Mouse (Mus musculus) cerebellum, adult (tissue): Measurements from ENCODE around the gene Lpcat1.

Source experiments
- ATAC-seq: cut with Nextera tagmentation; 2 replicates; pipeline ENCODE4 v1.9.2; 2017; ENCODE audit warnings: mild to moderate bottlenecking, moderate library complexity, mixed read lengths; ENCODE audit not compliant: insufficient number of reproducible peaks, low FRiP score, low TSS enrichment

Gene Lpcat1

GRCm38 (mm10) chr13:73512776-73513673, 46.0 kb downstream of the Lpcat1 start:
- peak; percentile 63 for ATAC-seq

GRCm38 (mm10) chr13:73516886-73517285, 49.9 kb downstream of the Lpcat1 start:
- no peak for ATAC-seq

- ATAC-seq: no peak
Measured at GRCm38 (mm10) chr13:73533716-73534115, 66.7 kb downstream of the Lpcat1 start.

- no peak for ATAC-seq
Measured at GRCm38 (mm10) chr13:73535287-73535686, 68.3 kb downstream of the Lpcat1 start.

DNA sequence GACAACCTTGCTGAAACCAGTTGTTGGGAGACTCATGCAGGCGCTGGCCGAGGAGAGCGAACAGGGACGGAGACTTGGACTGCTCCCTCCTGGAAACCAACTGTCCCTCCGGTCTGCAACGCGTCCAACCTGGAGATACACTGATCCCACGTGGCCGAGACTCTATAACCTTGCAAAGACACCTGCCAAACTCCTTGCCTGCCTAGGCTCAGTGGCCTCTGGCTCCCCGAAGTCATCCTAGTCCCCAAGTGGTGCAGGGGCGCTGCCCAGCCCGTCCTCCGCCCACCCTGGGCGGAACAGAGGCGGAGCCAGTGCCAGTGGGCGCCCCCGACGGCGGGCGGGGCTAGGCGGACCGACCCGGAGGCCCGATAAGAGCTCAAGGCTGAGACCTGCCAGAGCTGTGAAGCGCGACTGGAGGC, 69.4 kb downstream of the Lpcat1 start, which contains the start of gene Slc6a3:
Slc6a3 (plus strand) TSS at position 345 of the 419 bp plus-strand sequence.
- ATAC-seq: no peak

- ATAC-seq: no peak
Measured at GRCm38 (mm10) chr13:73536824-73537223, 69.8 kb downstream of the Lpcat1 start.

DNA sequence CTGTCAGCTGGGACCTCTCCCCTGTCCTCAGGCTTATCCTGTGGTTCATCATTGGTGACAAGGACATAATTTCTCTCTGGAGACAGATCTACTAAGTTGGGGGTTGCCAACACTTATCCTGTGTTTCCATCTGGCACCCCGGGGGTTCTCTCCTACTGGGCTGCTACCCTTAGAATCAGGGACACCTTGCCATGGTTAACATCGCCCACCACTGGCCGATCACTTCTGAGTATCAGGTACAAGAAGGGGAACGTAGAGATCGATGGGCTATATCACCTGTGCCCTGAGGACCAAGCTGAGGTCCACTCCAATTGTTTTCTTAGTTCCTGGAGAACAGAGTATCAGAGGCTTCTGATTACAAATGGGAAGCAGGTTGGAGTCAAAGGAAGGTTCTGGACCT, 97.2 kb downstream of the Lpcat1 start:
- no peak for ATAC-seq
